13 mouse cellular contexts compared by ENCODE assay signal in the genomic region with DNA sequence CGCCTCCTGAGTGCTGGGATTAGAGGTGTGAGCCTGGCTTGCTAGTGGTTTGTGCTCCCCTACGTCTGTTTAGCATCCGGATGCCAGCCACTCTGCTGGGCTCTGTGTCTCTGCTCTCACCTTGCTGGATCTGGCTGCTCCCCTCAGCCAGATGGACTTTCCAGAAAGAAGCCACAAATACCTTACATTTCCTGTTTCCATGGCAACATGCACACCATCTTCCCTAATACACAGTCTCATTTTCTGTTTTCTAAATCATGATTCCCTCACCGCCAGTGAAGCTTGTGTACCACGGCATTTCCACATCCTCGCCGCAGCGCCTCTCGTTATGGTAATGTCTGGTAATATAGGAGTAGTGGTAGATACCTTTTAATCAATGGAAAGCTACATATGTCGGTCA.
DNase-seq lines count a peak whose midpoint lies in the region; ATAC-seq and TF ChIP-seq lines count a peak whose summit lies in the region.
"Had no signal": no experiment of that assay in that cellular context is flagged by ENCODE, and none has a peak within 500 bp of the region (broad histone marks: within the 10 kb centered on the region; RNA-seq: fewer than 3 reads in every experiment).

No protein-coding gene starts in this region.

- WGBS in hindbrain, postnatal 0 days, result 84% methylated on average over 10 of the region's 10 CpGs
- WGBS in hindbrain, embryonic 11.5 days, result 95% methylated on average over 10 of the region's 10 CpGs

- H3K9ac ChIP-seq in hindbrain, postnatal 0 days (replicated peaks; ENCODE audit: low read length), result no peak overlapping the region
- no peak overlapping the region for H3K9ac ChIP-seq in hindbrain, embryonic 11.5 days (ENCODE audit: low read depth, low read length)
- H3K9ac ChIP-seq: limb, embryonic 15.5 days; midbrain, embryonic 12.5 days had no signal

- no peaks in the 10 kb centered on the region for H3K27me3 ChIP-seq in hindbrain, postnatal 0 days (ENCODE audit: insufficient read depth, low read length)
- no peaks in the 10 kb centered on the region for H3K27me3 ChIP-seq in hindbrain, embryonic 11.5 days (ENCODE audit: control insufficient read depth, insufficient read depth, low read length)
- H3K27me3 ChIP-seq: limb, embryonic 15.5 days; midbrain, embryonic 12.5 days had no signal

- no peak overlapping the region for H3K4me3 ChIP-seq in hindbrain, postnatal 0 days (ENCODE audit: low read length)
- no peak overlapping the region for H3K4me3 ChIP-seq in hindbrain, embryonic 11.5 days (ENCODE audit: low read depth, low read length)
- H3K4me3 ChIP-seq: limb, embryonic 15.5 days; midbrain, embryonic 12.5 days had no signal

- peak; percentile 41 for DNase-seq in hindbrain, postnatal 0 days (ENCODE audit: low spot score)
- DNase-seq in hindbrain, embryonic 11.5 days (ENCODE audit: low spot score), result no peak
- peak; percentile 73 for DNase-seq in cerebellum, adult 11 months
- DNase-seq in cerebellum, adult 9-11 months, result peak; percentile 92
- peak; percentile 44 to 63 for DNase-seq in left cerebral cortex, postnatal 25 days (ENCODE audit: low spot score in 2 of 2)
- no peak for DNase-seq in embryo, embryonic 10 days (ENCODE audit: low spot score)
- DNase-seq in urinary bladder, postnatal 36 days (ENCODE audit: low spot score in 2 of 2), result no peak
- DNase-seq: heart, adult 18-20 months; heart, postnatal 4 days; thymus, postnatal 14 days had no signal

- peaks cover 5% of the 10 kb centered on the region; the same call in 1 of the 2 replicates for H3K4me1 ChIP-seq in hindbrain, postnatal 0 days (ENCODE audit: insufficient read depth, low read length)
- 0 out of 2 replicates have a peak, but pooled peaks cover 2% of the 10 kb centered on the region for H3K4me1 ChIP-seq in hindbrain, embryonic 11.5 days (replicated peaks; ENCODE audit: control insufficient read depth, insufficient read depth, low read length)
- H3K4me1 ChIP-seq: limb, embryonic 15.5 days had no signal

- H3K9me3 ChIP-seq in hindbrain, postnatal 0 days (ENCODE audit: low read length), result no peaks in the 10 kb centered on the region
- H3K9me3 ChIP-seq in hindbrain, embryonic 11.5 days (ENCODE audit: control insufficient read depth, low read length), result peaks cover 3% of the 10 kb centered on the region

- no peak for ATAC-seq in hindbrain, postnatal 0 days
- no peak for ATAC-seq in hindbrain, embryonic 11.5 days (ENCODE audit: low FRiP score)
- ATAC-seq: forebrain, embryonic 14.5 days had no signal

- H3K27ac ChIP-seq in hindbrain, postnatal 0 days, result no peak overlapping the region
- no peak overlapping the region for H3K27ac ChIP-seq in hindbrain, embryonic 11.5 days (ENCODE audit: low read depth, low read length)
- H3K27ac ChIP-seq: limb, embryonic 15.5 days; midbrain, embryonic 12.5 days had no signal

- intact Hi-C loops in left cerebral cortex, postnatal 25 days (cut with DNase I), result loop anchor here (1.0 to 5.0 kb wide), 2 partner anchors 9 to 81 kb away; no protein-coding TSS in a partner anchor

- no peak for TF ChIP-seq CTCF in hindbrain, postnatal 0 days (IDR thresholded peaks at IDR 0.05; ENCODE audit: low read depth)

- H3K4me2 ChIP-seq in hindbrain, postnatal 0 days (ENCODE audit: low read depth, low read length), result no peak overlapping the region
- H3K4me2 ChIP-seq in hindbrain, embryonic 11.5 days (replicated peaks; ENCODE audit: low read depth, low read length), result no peak overlapping the region
- H3K4me2 ChIP-seq: limb, embryonic 15.5 days; midbrain, embryonic 12.5 days had no signal

- H3K36me3 ChIP-seq in hindbrain, postnatal 0 days (ENCODE audit: insufficient read depth, low read length), result no peaks in the 10 kb centered on the region
- no peaks in the 10 kb centered on the region for H3K36me3 ChIP-seq in hindbrain, embryonic 11.5 days (ENCODE audit: control insufficient read depth, insufficient read depth, low read length)
- H3K36me3 ChIP-seq: limb, embryonic 15.5 days; midbrain, embryonic 12.5 days had no signal

Comparison
In these comparisons a context has a peak if more than half of its experiments do, and no peak if none do; other contexts are left out.
1. DNase-seq: peak in hindbrain, postnatal 0 days (single experiment), cerebellum, adult 11 months (single experiment), cerebellum, adult 9-11 months (single experiment) and left cerebral cortex, postnatal 25 days (2 of 2); none in hindbrain, embryonic 11.5 days (single experiment), embryo, embryonic 10 days (single experiment) and urinary bladder, postnatal 36 days (0 of 2).